Mouse (Mus musculus): ENCODE measurements at regions not wholly inside any gene's neighbourhood (a gene's known extent, or its start where the extent isn't known, plus 50 kb on each side); places are given as distances from the start of the nearest gene placed in this dataset.

- intact Hi-C loops (cut with DNase I): loop anchor here (10.0 kb wide), 1 partner anchor 199 kb away; no protein-coding TSS in a partner anchor
- H3K27ac ChIP-seq: no peak overlapping the region
- no peak overlapping the region for H3K4me3 ChIP-seq
- TF ChIP-seq CTCF (IDR thresholded peaks at IDR 0.05): no peak
- peak in 1 of 2 experiments; percentile 12 for DNase-seq (ENCODE audit: extremely low spot score in 1 of 2, low spot score in 2 of 2)
Observed at GRCm38 (mm10) chr11:63565471-63566232, 356.4 kb downstream of the Hs3st3b1 start.

- no peak for DNase-seq (ENCODE audit: extremely low spot score in 1 of 2, low spot score in 2 of 2)
- intact Hi-C loops (cut with DNase I): loop anchor here (10.0 kb wide), 1 partner anchor 195 kb away; no protein-coding TSS in a partner anchor
- no peak overlapping the region for H3K4me3 ChIP-seq
- H3K27ac ChIP-seq: no peak overlapping the region
- no peak for TF ChIP-seq CTCF (IDR thresholded peaks at IDR 0.05)
Observed at GRCm38 (mm10) chr11:63569785-63570479, 352.2 kb downstream of the Hs3st3b1 start.

- DNase-seq (ENCODE audit: extremely low spot score in 1 of 2, low spot score in 2 of 2): no peak
- Histone ChIP-seq H3K4me3 (no peak overlapping the region), H3K27ac (no peak overlapping the region)
- intact Hi-C loops (cut with DNase I): no loop called here
- no peak for TF ChIP-seq CTCF (IDR thresholded peaks at IDR 0.05)
Observed at GRCm38 (mm10) chr11:63570646-63571045, 351.4 kb downstream of the Hs3st3b1 start.

GRCm38 (mm10) chr11:63573271-63573670 lies 348.8 kb downstream of the Hs3st3b1 start:
- intact Hi-C loops (cut with DNase I): no loop called here
- DNase-seq (ENCODE audit: extremely low spot score in 1 of 2, low spot score in 2 of 2): no peak
- Histone ChIP-seq H3K27ac (no peak overlapping the region), H3K4me3 (no peak overlapping the region)
- TF ChIP-seq CTCF (IDR thresholded peaks at IDR 0.05): no peak

GRCm38 (mm10) chr11:63583321-63583720 lies 338.8 kb downstream of the Hs3st3b1 start:
- TF ChIP-seq CTCF (IDR thresholded peaks at IDR 0.05): no peak
- intact Hi-C loops (cut with DNase I): no loop called here
- no peak overlapping the region for H3K27ac ChIP-seq
- H3K4me3 ChIP-seq: no peak overlapping the region
- no peak for DNase-seq (ENCODE audit: extremely low spot score in 1 of 2, low spot score in 2 of 2)

- Histone ChIP-seq H3K27ac (no peak overlapping the region), H3K4me3 (no peak overlapping the region)
- intact Hi-C loops (cut with DNase I): no loop called here
- DNase-seq (ENCODE audit: extremely low spot score in 1 of 2, low spot score in 2 of 2): no peak
- TF ChIP-seq CTCF (IDR thresholded peaks at IDR 0.05): no peak
Observed at GRCm38 (mm10) chr11:63585216-63585869, 336.7 kb downstream of the Hs3st3b1 start.

- no peak for TF ChIP-seq CTCF (IDR thresholded peaks at IDR 0.05)
- no peak overlapping the region for H3K4me3 ChIP-seq
- intact Hi-C loops (cut with DNase I): no loop called here
- H3K27ac ChIP-seq: no peak overlapping the region
- DNase-seq (ENCODE audit: extremely low spot score in 1 of 2, low spot score in 2 of 2): no peak
Observed at GRCm38 (mm10) chr11:63620220-63620619, 301.9 kb downstream of the Hs3st3b1 start.

- intact Hi-C loops (cut with DNase I): no loop called here
- Histone ChIP-seq H3K4me3 (no peak overlapping the region), H3K27ac (no peak overlapping the region)
- no peak for TF ChIP-seq CTCF (IDR thresholded peaks at IDR 0.05)
- DNase-seq (ENCODE audit: extremely low spot score in 1 of 2, low spot score in 2 of 2): no peak
Observed at GRCm38 (mm10) chr11:63630336-63630735, 291.8 kb downstream of the Hs3st3b1 start.

GRCm38 (mm10) chr11:63657057-63657456 lies 265.0 kb downstream of the Hs3st3b1 start:
- TF ChIP-seq CTCF (IDR thresholded peaks at IDR 0.05): no peak
- no peak overlapping the region for H3K4me3 ChIP-seq
- H3K27ac ChIP-seq: no peak overlapping the region
- DNase-seq (ENCODE audit: extremely low spot score in 1 of 2, low spot score in 2 of 2): peak in 1 of 2 experiments; percentile 21
- intact Hi-C loops (cut with DNase I): no loop called here

- Histone ChIP-seq H3K4me3 (no peak overlapping the region), H3K27ac (no peak overlapping the region)
- TF ChIP-seq CTCF (IDR thresholded peaks at IDR 0.05): no peak
- no peak for DNase-seq (ENCODE audit: extremely low spot score in 1 of 2, low spot score in 2 of 2)
- intact Hi-C loops (cut with DNase I): no loop called here
Observed at GRCm38 (mm10) chr11:63665268-63665934, 256.7 kb downstream of the Hs3st3b1 start.

GRCm38 (mm10) chr11:63670477-63670876 lies 251.6 kb downstream of the Hs3st3b1 start:
- no peak for TF ChIP-seq CTCF (IDR thresholded peaks at IDR 0.05)
- DNase-seq (ENCODE audit: extremely low spot score in 1 of 2, low spot score in 2 of 2): no peak
- intact Hi-C loops (cut with DNase I): no loop called here

GRCm38 (mm10) chr11:63671816-63672215 lies 250.3 kb downstream of the Hs3st3b1 start:
- DNase-seq (ENCODE audit: extremely low spot score in 1 of 2, low spot score in 2 of 2): no peak
- Histone ChIP-seq H3K4me3 (no peak overlapping the region), H3K27ac (no peak overlapping the region)
- TF ChIP-seq CTCF (IDR thresholded peaks at IDR 0.05): no peak
- intact Hi-C loops (cut with DNase I): no loop called here

More at GRCm38 (mm10) chr11:63670477-63670876, 251.6 kb downstream of the Hs3st3b1 start:
- no peak overlapping the region for H3K27ac ChIP-seq
- no peak overlapping the region for H3K4me3 ChIP-seq

All from left cerebral cortex, adult 2 months (tissue).